Mouse (Mus musculus) Patski (cell line): ENCODE data around the gene Stk38. TPM values are rescaled to one million over a fixed set of nuclear protein-coding genes. Genes with fewer than 3 reads are reported as not detected.

Experiments
- ATAC-seq: fragments of 100-300 bp; one replicate; pipeline ENCODE4 v1.8.0; 2021
- CTCF ChIA-PET: fragments of 350-600 bp; sonication (Branson Sonifier 250); formaldehyde crosslinking; loops from one replicate; lab custom pipeline; 2022; ENCODE audit warnings: inconsistent platforms; lab: Charles Lee
- POLR2A ChIA-PET: fragments of 350-600 bp; sonication (Branson Sonifier 250); formaldehyde crosslinking; loops from one replicate; lab custom pipeline; 2022; ENCODE audit warnings: antibody characterized with exemption, inconsistent platforms; lab: Charles Lee
- DNase-seq: peaks from one replicate; pipeline ENCODE4 v3.0.0-alpha.2; 2011; ENCODE audit warnings: low read depth, low spot score
- H3K27me3 ChIP-seq: fragments of 371-371 bp; one replicate; pipeline ENCODE4 v1.5.1; 2021
- CTCF ChIP-seq: fragments of 100-300 bp; IDR thresholded peaks from one replicate; pipeline ENCODE4 v1.5.1; 2021
- in situ Hi-C: fragments of 300-500 bp; cut with MboI; formaldehyde crosslinking; loops from 3 replicates; pipeline ENCODE4 v1.11.1; 2018; ENCODE audit warnings: low pct_unique_long_range_greater_than_20kb, mixed read lengths
- polyA plus RNA-seq: library from polyadenylated mRNA; unstranded; gene quantifications from one replicate; pipeline ENCODE4 v1.2.3, GENCODE M21; 2021

Stk38 gene
- polyA plus RNA-seq, 1 experiment from 2014 or later, result 94.5 TPM

DNA sequence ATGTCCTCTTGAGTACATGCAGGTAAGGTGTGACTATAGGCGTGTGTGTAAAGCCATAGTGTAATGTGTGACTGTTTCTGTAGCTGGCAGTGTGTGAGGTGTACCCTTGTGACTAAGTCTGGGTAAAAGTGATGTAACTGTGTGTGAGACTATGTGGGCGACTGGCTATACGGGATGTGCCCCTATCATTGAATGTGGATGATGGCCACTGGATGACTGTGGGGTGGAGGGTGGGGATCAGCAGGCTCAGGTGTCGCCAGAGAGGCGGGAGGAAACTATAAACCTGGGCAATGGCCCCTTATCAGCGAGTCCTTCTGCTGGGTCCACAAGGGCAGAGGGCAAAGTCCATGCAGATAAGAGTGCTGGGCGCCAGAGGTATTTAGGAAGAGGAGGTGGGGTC is 42.1 kb upstream of the Stk38 start:
- POLR2A ChIA-PET, result interaction anchor here (0.6 kb wide), 1 partner anchor 106 kb away, joined by 3 read pairs; no protein-coding TSS in a partner anchor
- ATAC-seq, result no peak
- H3K27me3 ChIP-seq, result no peaks in the 10 kb centered on the region
- TF ChIP-seq CTCF, result no peak
- in situ Hi-C loops, result loop anchor here (5.0 kb wide), 3 partner anchors 42 to 197 kb away; partner anchors contain the start of gene Cdkn1a
- CTCF ChIA-PET, result interaction anchor here (0.7 to 10.1 kb wide), 5 partner anchors 10 to 127 kb away, joined by 3 to 68 read pairs (median 5); no protein-coding TSS in a partner anchor
- DNase-seq, result no peak

DNA sequence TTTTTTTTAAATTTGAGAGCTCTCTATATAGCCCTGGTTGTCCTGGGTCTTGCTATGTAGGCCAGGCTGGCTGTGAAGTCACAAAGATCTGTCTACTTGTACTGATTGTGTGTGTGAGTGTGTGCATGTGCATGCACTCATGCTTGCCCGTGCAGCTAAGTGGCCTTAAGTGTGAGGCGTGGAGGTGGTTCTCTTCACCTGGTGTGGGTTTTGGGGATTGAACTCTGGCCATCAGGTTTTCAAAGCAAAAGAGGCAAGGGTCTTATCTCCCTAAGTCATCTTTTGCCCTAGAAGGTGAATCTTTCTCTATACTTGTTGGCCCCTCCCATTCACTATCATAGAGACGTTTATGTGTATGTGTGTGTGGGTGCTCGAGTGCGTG is 41.7 kb upstream of the Stk38 start:
- TF ChIP-seq CTCF, result no peak
- ChIA-PET POLR2A (interaction anchor here (0.6 kb wide), 2 partner anchors 40 to 107 kb away, joined by 3 read pairs; no protein-coding TSS in a partner anchor), CTCF (interaction anchor here (0.7 to 10.1 kb wide), 7 partner anchors 9 to 128 kb away, joined by 3 to 68 read pairs (median 5); no protein-coding TSS in a partner anchor)
- no peak for ATAC-seq
- no peak for DNase-seq
- no peaks in the 10 kb centered on the region for H3K27me3 ChIP-seq
- in situ Hi-C loops, result loop anchor here (5.0 kb wide), 3 partner anchors 43 to 198 kb away; partner anchors contain the start of gene Cdkn1a

DNA sequence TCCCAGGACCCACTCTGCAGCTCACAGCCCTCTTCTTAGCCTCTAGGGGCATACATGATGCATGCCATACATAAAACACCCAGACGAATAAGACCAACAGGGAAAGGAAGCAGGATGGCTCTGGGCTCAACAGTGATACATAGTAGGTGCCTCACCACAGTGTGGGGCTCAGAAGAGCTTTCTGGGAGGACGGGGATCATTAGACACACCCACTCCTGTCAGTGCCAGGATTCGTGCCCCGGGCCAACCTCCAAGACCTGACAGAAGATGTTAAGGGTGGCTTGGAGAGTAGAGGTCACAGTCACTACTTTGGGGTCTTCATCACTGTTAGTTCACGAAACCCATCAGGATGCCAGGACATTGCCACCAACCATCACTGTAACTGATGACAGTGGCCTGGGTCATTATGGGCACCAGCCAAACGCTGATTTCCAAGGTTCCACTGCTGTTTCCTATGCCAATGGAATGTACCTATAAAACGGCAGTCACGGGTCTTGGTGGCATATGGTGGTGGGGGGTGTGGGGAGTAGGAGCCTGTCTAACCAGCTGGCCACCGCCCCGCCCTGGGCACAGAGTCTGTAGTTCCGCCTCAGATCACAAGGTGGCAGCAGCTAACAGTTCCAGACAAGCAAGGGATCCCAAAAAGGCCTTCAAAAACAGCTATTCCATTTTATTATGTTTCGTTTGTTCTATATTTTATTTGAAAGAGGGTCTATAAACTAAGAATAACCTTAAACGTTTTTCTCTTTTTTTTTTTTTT is 41.1 kb upstream of the Stk38 start:
- no peak for TF ChIP-seq CTCF
- no peaks in the 10 kb centered on the region for H3K27me3 ChIP-seq
- ChIA-PET CTCF (interaction anchor here (0.7 to 10.1 kb wide), 7 partner anchors 9 to 128 kb away, joined by 3 to 68 read pairs (median 5); no protein-coding TSS in a partner anchor), POLR2A (interaction anchor here (0.6 to 1.0 kb wide), 3 partner anchors 40 to 107 kb away, joined by 3 to 4 read pairs (median 3); no protein-coding TSS in a partner anchor)
- no peak for DNase-seq
- peak; percentile 22 for ATAC-seq
- in situ Hi-C loops, result loop anchor here (5.0 kb wide), 3 partner anchors 43 to 198 kb away; partner anchors contain the start of gene Cdkn1a

GRCm38 (mm10) chr17:29047697-29048514 is 40.1 kb upstream of the Stk38 start:
- H3K27me3 ChIP-seq, result no peaks in the 10 kb centered on the region
- DNase-seq (no peak), ATAC-seq (no peak)
- peak; percentile 23 for TF ChIP-seq CTCF
- POLR2A ChIA-PET, result interaction anchor here (1.0 kb wide), 1 partner anchor 47 kb away, joined by 4 read pairs; no protein-coding TSS in a partner anchor
- CTCF ChIA-PET, result interaction anchor here (1.6 to 10.1 kb wide), 2 partner anchors 46 to 118 kb away, joined by 4 to 68 read pairs; no protein-coding TSS in a partner anchor
- in situ Hi-C loops, result loop anchor here (5.0 kb wide), 3 partner anchors 44 to 199 kb away; partner anchors contain the start of gene Cdkn1a

GRCm38 (mm10) chr17:29046863-29047262 is 39.1 kb upstream of the Stk38 start:
- POLR2A ChIA-PET, result no interaction called here

DNA sequence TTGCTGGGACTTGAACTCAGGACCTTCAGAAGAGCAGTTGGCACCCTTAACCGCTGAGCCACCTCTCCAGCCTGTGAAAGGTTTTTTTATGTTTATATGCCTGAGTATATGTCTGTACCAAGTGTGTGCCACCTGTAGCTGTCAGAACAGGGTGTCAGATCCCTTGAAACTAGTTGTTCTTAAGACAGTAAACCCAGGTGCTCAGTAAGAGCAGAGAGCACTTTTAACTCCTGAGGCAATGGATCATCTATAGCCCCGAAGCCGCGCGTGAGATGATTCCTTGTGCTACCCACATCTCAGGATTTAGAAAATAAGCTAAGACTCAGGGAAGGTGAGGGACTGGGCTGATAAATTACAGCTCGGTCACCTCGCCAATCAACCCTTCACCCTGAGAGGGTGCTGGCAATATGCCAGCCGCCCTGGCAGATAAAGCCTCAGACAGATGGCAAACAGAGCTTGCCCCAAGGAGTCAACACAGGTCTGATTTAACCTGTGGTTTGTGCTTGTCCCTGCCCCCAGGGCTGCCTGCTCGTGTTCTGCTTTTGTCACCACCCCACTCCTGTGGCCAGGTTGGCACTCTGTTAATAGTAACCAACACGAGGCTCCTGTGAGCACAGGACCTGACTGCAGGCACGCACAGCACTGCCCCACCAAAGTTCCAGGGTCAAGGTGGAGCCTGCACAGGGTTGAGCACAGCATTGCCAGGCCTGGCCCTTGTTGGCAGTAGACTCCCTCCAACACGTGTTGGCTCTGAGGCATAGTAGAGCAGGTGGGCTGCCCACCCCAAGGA is 38.1 kb upstream of the Stk38 start:
- DNase-seq (no peak), ATAC-seq (no peak)

More at GRCm38 (mm10) chr17:29046863-29047262, 39.1 kb upstream of the Stk38 start:
- in situ Hi-C loops, result loop anchor here (5.0 kb wide), 3 partner anchors 45 to 200 kb away; partner anchors contain the start of gene Cdkn1a
- DNase-seq, result no peak
- no peak for TF ChIP-seq CTCF
- CTCF ChIA-PET, result interaction anchor here (10.1 kb wide), 1 partner anchor 48 kb away, joined by 68 read pairs; no protein-coding TSS in a partner anchor
- no peak for ATAC-seq
- no peaks in the 10 kb centered on the region for H3K27me3 ChIP-seq

GRCm38 (mm10) chr17:29044925-29045319 is 37.1 kb upstream of the Stk38 start:
- peak; percentile 27 for ATAC-seq
- ChIA-PET CTCF (interaction anchor here (1.9 to 10.1 kb wide), 3 partner anchors 8 to 126 kb away, joined by 5 to 68 read pairs (median 9); no protein-coding TSS in a partner anchor), POLR2A (interaction anchor here (0.6 to 3.3 kb wide), 4 partner anchors 11 to 50 kb away, joined by 3 to 18 read pairs (median 4); no protein-coding TSS in a partner anchor)
- peak; percentile 81 for TF ChIP-seq CTCF
- DNase-seq, result no peak
- in situ Hi-C loops, result loop anchor here (5.0 kb wide), 3 partner anchors 47 to 202 kb away; partner anchors contain the start of gene Cdkn1a
- no peaks in the 10 kb centered on the region for H3K27me3 ChIP-seq

More for the DNA sequence above, 38.1 kb upstream of the Stk38 start:
- no peaks in the 10 kb centered on the region for H3K27me3 ChIP-seq
- CTCF ChIA-PET, result interaction anchor here (1.9 to 10.1 kb wide), 3 partner anchors 9 to 125 kb away, joined by 5 to 68 read pairs (median 9); no protein-coding TSS in a partner anchor
- in situ Hi-C loops, result loop anchor here (5.0 kb wide), 3 partner anchors 46 to 201 kb away; partner anchors contain the start of gene Cdkn1a
- POLR2A ChIA-PET, result interaction anchor here (0.6 to 3.3 kb wide), 5 partner anchors 15 to 75 kb away, joined by 3 to 18 read pairs (median 3); no protein-coding TSS in a partner anchor
- TF ChIP-seq CTCF, result no peak

GRCm38 (mm10) chr17:29044146-29044924 is 36.5 kb upstream of the Stk38 start:
- no peak for DNase-seq
- CTCF ChIA-PET, result interaction anchor here (1.9 to 10.1 kb wide), 3 partner anchors 8 to 127 kb away, joined by 5 to 68 read pairs (median 9); no protein-coding TSS in a partner anchor
- no peaks in the 10 kb centered on the region for H3K27me3 ChIP-seq
- no peak for ATAC-seq
- in situ Hi-C loops, result no loop called here
- POLR2A ChIA-PET, result interaction anchor here (1.8 to 3.3 kb wide), 2 partner anchors 10 to 51 kb away, joined by 5 to 18 read pairs; no protein-coding TSS in a partner anchor
- TF ChIP-seq CTCF, result no peak
